Mouse (Mus musculus) MEL (cell line): ENCODE measurements at regions not wholly inside any gene's neighbourhood (a gene's known extent, or its start where the extent isn't known, plus 50 kb on each side); places are given as distances from the start of the nearest gene placed in this dataset.

Experiments used
- DNase-seq: peaks from one replicate; pipeline ENCODE4 v3.0.0; 2011; ENCODE audit warnings: low read depth, low spot score
- H3K27ac ChIP-seq: 2 replicates; pipeline ENCODE4 v1.5.1; 2012; ENCODE audit warnings: low read depth, mild to moderate bottlenecking, control low read depth, low read length, moderate library complexity; ENCODE audit not compliant: control insufficient read depth
- H3K27me3 ChIP-seq, 2 experiments: fragments of 150-350 bp in 1 of 2; sonication (generic) in 1 of 2; 2 replicates each; pipeline ENCODE4 v1.6.1; 2012; ENCODE audit warnings: low read length in 2 of 2, mild to moderate bottlenecking in 2 of 2, improper control_type of control experiment in 1 of 2, moderate library complexity in 1 of 2; ENCODE audit not compliant: insufficient read depth in 2 of 2, control insufficient read depth in 1 of 2
- H3K36me3 ChIP-seq, 2 experiments: 2 replicates each; pipeline ENCODE4 v1.6.1; 2012 to 2014; ENCODE audit warnings: low read length in 2 of 2, improper control_type of control experiment in 1 of 2, inconsistent platforms in 1 of 2, mild to moderate bottlenecking in 1 of 2; ENCODE audit not compliant: insufficient read depth in 2 of 2, control insufficient read depth in 1 of 2
- H3K4me1 ChIP-seq, 2 experiments: fragments of 150-350 bp in 1 of 2; sonication (generic) in 1 of 2; 2 replicates each; pipeline ENCODE4 v1.6.1; 2012; ENCODE audit warnings: low read length in 2 of 2, improper control_type of control experiment in 1 of 2, mild to moderate bottlenecking in 1 of 2; ENCODE audit not compliant: insufficient read depth in 2 of 2, control insufficient read depth in 1 of 2
- H3K4me3 ChIP-seq, 2 experiments: fragments of 150-350 bp in 1 of 2; sonication (generic) in 1 of 2; 2 replicates each; pipeline ENCODE4 v1.5.1; 2012; ENCODE audit warnings: low read depth in 2 of 2, low read length in 2 of 2, mild to moderate bottlenecking in 2 of 2, moderate library complexity in 2 of 2, control low read depth in 1 of 2, improper control_type of control experiment in 1 of 2; ENCODE audit not compliant: control insufficient read depth in 1 of 2, insufficient read depth in 1 of 2
- H3K79me2 ChIP-seq: 2 replicates; pipeline ENCODE4 v1.6.1; 2012; ENCODE audit warnings: mild to moderate bottlenecking, low read length, moderate library complexity; ENCODE audit not compliant: control insufficient read depth, poor library complexity, insufficient read depth
- H3K9ac ChIP-seq: 2 replicates; pipeline ENCODE4 v1.6.1; 2012; ENCODE audit warnings: low read depth, mild to moderate bottlenecking, control low read depth, low read length, moderate library complexity; ENCODE audit not compliant: control insufficient read depth, poor library complexity, severe bottlenecking
- H3K9me3 ChIP-seq: fragments of 150-350 bp; sonication (generic); replicated peaks from 2 replicates; pipeline ENCODE4 v1.6.1; 2012; ENCODE audit warnings: mild to moderate bottlenecking, low read length, improper control_type of control experiment, moderate library complexity; ENCODE audit not compliant: insufficient read depth
- CHD2 ChIP-seq: IDR thresholded peaks from 2 replicates; pipeline ENCODE4 v1.6.1; 2011; ENCODE audit warnings: low read length, improper control_type of control experiment
- EP300 ChIP-seq, 2 experiments: IDR thresholded peaks; 2 replicates each; pipeline ENCODE4 v1.6.1; 2011; ENCODE audit warnings: improper control_type of control experiment in 2 of 2, low read length in 2 of 2, low read depth in 1 of 2, mild to moderate bottlenecking in 1 of 2
- GATA1 ChIP-seq: IDR thresholded peaks from 2 replicates; pipeline ENCODE4 v1.6.1; 2011; ENCODE audit warnings: low read depth, low read length, improper control_type of control experiment
- JUND ChIP-seq: IDR thresholded peaks from 2 replicates; pipeline ENCODE4 v1.6.1; 2011; ENCODE audit warnings: low read depth, mild to moderate bottlenecking, improper control_type of control experiment, low read length
- MAX ChIP-seq: IDR thresholded peaks from 2 replicates; pipeline ENCODE4 v1.6.1; 2011; ENCODE audit warnings: low read length, improper control_type of control experiment
- MXI1 ChIP-seq: IDR thresholded peaks from 2 replicates; pipeline ENCODE4 v1.6.1; 2011; ENCODE audit warnings: mild to moderate bottlenecking, low read depth, low read length, improper control_type of control experiment
- NELFE ChIP-seq: IDR thresholded peaks from 2 replicates; pipeline ENCODE4 v1.6.1; 2011; ENCODE audit warnings: low read depth, low read length, improper control_type of control experiment
- POLR2AphosphoS2 ChIP-seq: IDR thresholded peaks from 2 replicates; pipeline ENCODE4 v1.6.1; 2011; ENCODE audit warnings: low read length, improper control_type of control experiment
- POLR2AphosphoS5 ChIP-seq: IDR thresholded peaks from 2 replicates; pipeline ENCODE4 v1.6.1; 2012; ENCODE audit warnings: low read depth, borderline replicate concordance, mild to moderate bottlenecking, inconsistent platforms, low read length, moderate library complexity, mixed read lengths
- RAD21 ChIP-seq: IDR thresholded peaks from 2 replicates; pipeline ENCODE4 v1.6.1; 2011; ENCODE audit warnings: mild to moderate bottlenecking, low read depth, low read length, improper control_type of control experiment
- SIN3A ChIP-seq: IDR thresholded peaks from 2 replicates; pipeline ENCODE4 v1.6.1; 2012; ENCODE audit warnings: low read length, improper control_type of control experiment, inconsistent platforms
- UBTF ChIP-seq: IDR thresholded peaks from 2 replicates; pipeline ENCODE4 v1.6.1; 2012; ENCODE audit warnings: low read depth, mild to moderate bottlenecking, inconsistent platforms, low read length, improper control_type of control experiment, moderate library complexity, borderline replicate concordance; ENCODE audit not compliant: insufficient read depth
- ZC3H11A ChIP-seq: IDR thresholded peaks from 2 replicates; pipeline ENCODE4 v1.6.1; 2012; ENCODE audit warnings: low read depth, mild to moderate bottlenecking, inconsistent platforms, low read length, improper control_type of control experiment

GRCm38 (mm10) chr8:102116846-102117403 is 668.5 kb downstream of the Cdh11 start:
- Histone ChIP-seq H3K27ac (no peak overlapping the region), H3K9me3 (no peaks in the 10 kb centered on the region), H3K36me3 (no peaks in the 10 kb centered on the region), H3K27me3 (no peaks in the 10 kb centered on the region), H3K4me3 (no peak overlapping the region), H3K4me1 (no peaks in the 10 kb centered on the region), H3K79me2 (no peaks in the 10 kb centered on the region), H3K9ac (no peak overlapping the region)
- no peak for TF ChIP-seq MXI1
- TF ChIP-seq CHD2: no peak
- DNase-seq: no peak

GRCm38 (mm10) chr8:102103773-102104172 is 681.7 kb downstream of the Cdh11 start:
- H3K79me2 ChIP-seq: no peaks in the 10 kb centered on the region
- no peak overlapping the region for H3K27ac ChIP-seq
- H3K9ac ChIP-seq: no peak overlapping the region
- TF ChIP-seq UBTF (no peak), CHD2 (no peak), MAX (no peak), JUND (no peak), ZC3H11A (no peak), GATA1 (no peak), RAD21 (no peak), POLR2AphosphoS2 (no peak), EP300 (IDR thresholded peaks at IDR 0.05; ENCODE audit: low read depth in 1 of 2, low read length in 2 of 2) (no peak), NELFE (no peak), POLR2AphosphoS5 (no peak)
- TF ChIP-seq, all 39 proteins: peak for 0
- no peak overlapping the region for H3K4me3 ChIP-seq
- H3K9me3 ChIP-seq: no peaks in the 10 kb centered on the region
- no peaks in the 10 kb centered on the region for H3K4me1 ChIP-seq
- no peaks in the 10 kb centered on the region for H3K36me3 ChIP-seq
- H3K27me3 ChIP-seq: no peaks in the 10 kb centered on the region
- no peak for DNase-seq

DNA sequence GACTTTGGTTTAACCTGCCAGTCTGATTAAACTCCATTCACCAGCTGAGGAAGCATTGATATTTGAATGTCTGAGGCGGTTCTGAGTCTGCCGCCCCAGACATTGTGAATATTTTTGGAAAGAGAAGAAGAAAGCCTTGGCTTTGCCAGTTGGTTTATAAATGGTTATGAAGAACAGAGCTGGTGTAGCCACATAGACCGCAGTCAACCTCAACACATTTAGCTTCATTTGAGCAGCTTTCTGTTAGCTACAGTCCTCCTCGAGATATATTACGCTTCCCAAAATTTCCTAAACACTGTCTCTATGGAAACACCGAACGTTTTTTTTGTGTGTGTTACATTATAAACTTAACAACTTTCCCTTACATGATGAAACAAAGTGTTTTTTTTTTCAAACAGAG is 688.7 kb downstream of the Cdh11 start:
- H3K9ac ChIP-seq: no peak overlapping the region
- H3K27ac ChIP-seq: no peak overlapping the region
- no peak overlapping the region for H3K4me3 ChIP-seq
- H3K27me3 ChIP-seq: no peaks in the 10 kb centered on the region
- no peaks in the 10 kb centered on the region for H3K9me3 ChIP-seq
- H3K79me2 ChIP-seq: no peaks in the 10 kb centered on the region
- no peak for DNase-seq
- H3K36me3 ChIP-seq: no peaks in the 10 kb centered on the region
- TF ChIP-seq SIN3A: no peak
- H3K4me1 ChIP-seq: no peaks in the 10 kb centered on the region
